Mouse (Mus musculus): Measurements from ENCODE around the gene Col4a2. TPM values are rescaled to one million over a fixed set of nuclear protein-coding genes. Genes with fewer than 3 reads are reported as not detected.

The Col4a2 gene
- polyA plus RNA-seq (2014; fragmentation: Illumina TruSeq; extraction: RNeasy Lipid Tissue Mini Kit (QIAGEN cat#74804); ENCODE audit: low replicate concordance): 0.56 TPM

DNA sequence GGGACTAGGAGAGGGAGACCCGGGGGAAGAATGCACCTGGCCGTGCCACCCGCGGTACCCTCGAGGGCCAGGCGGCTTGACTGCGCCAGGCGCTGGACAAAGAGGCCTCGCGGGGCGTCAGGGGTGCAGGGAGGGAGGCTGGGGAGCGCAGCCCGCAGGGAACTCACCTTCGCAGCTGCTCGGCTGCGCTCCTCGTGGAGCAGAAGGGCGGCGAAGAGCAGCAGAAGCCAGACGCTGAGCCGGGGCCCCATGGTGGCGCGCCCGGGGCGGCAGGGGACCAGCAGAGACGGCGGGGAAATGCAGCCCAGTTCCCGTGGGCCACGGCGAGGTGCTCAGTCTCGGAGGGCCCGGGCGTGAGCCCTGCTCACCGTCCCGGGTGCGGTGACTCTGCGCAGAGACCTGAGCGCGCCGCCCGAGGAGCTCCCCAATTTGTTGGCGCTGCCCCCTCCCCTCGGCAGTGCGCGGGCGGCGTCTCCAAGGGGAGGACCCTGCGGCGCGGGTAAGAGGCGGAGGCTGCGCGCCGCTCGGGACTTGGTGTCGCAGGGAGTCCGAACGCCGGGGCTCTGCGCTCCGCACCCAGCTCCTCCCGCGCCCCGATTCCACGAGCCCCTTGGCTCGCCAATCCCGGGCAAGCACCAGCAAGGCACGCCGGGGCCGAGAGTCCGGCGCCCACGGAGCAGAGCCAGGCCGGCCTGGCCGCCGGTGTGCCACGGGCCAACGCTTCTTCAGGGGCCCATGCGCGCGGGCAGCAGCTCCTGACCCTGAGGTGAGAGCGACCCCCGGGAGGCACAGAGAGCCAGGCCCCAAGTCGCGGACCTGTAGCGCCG, at the start of gene Col4a2, which contains the start of gene Col4a1:
Col4a2 (plus strand) TSS at position 457 of the 827 bp plus-strand sequence.
Col4a1 (minus strand) TSS at position 478 of the 827 bp plus-strand sequence.

GRCm38 (mm10) chr8:11477811-11478761, 165.5 kb downstream of the Col4a2 start, which contains the start of gene Rab20:
Gene Rab20, minus strand, starts transcription at chr8:11478710.

DNA sequence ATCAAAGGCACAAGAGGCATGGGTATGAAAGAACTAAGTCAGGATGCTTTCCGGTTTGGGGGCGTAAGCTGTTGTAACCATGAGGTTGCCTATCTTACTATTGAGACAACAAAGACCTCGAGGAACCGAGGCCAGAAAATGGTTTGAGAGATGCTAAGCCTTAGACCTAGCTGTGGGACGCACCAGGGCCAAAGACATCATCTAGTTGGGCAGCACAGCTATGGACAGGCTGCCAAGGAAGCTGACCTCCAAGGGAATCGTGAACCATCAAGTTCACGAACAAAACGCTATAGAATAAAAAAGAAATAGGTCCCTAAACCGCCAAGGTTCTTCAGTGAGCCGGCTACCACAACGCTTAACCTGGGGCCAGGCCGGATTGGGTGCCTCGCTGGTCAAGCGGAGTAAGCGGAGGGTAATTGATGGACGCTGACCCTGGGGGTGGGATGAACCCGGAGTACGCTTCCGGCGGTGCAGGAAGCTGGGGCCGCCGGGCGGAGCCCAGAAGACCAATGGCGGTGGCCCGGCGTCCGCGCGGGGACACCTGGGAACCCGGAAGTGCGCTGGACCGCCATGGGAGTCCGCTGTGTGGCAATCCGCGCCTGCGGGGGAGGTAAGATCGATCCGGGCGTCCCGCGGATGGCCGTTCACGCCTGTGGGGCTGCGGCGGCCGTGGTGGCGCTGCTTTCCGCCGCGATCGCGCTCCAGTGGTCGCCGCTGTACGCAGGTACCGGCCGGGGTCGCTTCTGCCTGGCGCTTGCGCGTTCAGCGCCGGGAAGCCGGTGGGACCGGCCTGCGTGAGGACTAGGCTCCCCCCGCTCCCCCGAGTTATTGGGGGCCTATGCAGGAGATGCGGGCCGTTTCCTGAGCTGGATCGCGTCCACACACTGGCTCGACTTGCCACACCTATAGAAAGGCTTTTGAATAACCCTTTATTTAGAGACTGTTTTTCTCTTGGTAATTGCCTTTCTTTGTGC, 184.7 kb downstream of the Col4a2 start, which contains the start of gene Naxd:
Naxd (plus strand) TSS at position 490 of the 974 bp plus-strand sequence.

Other genes with a start within 250 kb of the Col4a2 start
- gene Col4a1, start within 50 bp of the Col4a2 start, polyA plus RNA-seq (2014; fragmentation: Illumina TruSeq; extraction: RNeasy Lipid Tissue Mini Kit (QIAGEN cat#74804); ENCODE audit: low replicate concordance): 17.6 TPM
- 4.1 TPM for gene Rab20, start 165.9 kb downstream of the Col4a2 start, polyA plus RNA-seq (2014; fragmentation: Illumina TruSeq; extraction: RNeasy Lipid Tissue Mini Kit (QIAGEN cat#74804); ENCODE audit: low replicate concordance)
- gene Naxd, start 184.7 kb downstream of the Col4a2 start, polyA plus RNA-seq (2014; fragmentation: Illumina TruSeq; extraction: RNeasy Lipid Tissue Mini Kit (QIAGEN cat#74804); ENCODE audit: low replicate concordance): 9.9 TPM
- gene Cars2, start 238.0 kb downstream of the Col4a2 start, polyA plus RNA-seq (2014; fragmentation: Illumina TruSeq; extraction: RNeasy Lipid Tissue Mini Kit (QIAGEN cat#74804); ENCODE audit: low replicate concordance): 8.5 TPM
- 24.6 TPM for gene Ing1, start 242.8 kb downstream of the Col4a2 start, polyA plus RNA-seq (2014; fragmentation: Illumina TruSeq; extraction: RNeasy Lipid Tissue Mini Kit (QIAGEN cat#74804); ENCODE audit: low replicate concordance)